Mouse (Mus musculus) limb, embryonic 15.5 days (tissue): ENCODE results near the gene Ncor2. TPM values are rescaled to one million over a fixed set of nuclear protein-coding genes. Genes with fewer than 3 reads are reported as not detected.

Source experiments
- ATAC-seq: fragments of 200-750 bp; cut with Nextera tagmentation; 2 replicates; pipeline ENCODE4 v1.8.0; 2017; ENCODE audit warnings: low read depth, moderate TSS enrichment; ENCODE audit not compliant: insufficient number of reproducible peaks, low FRiP score, low TSS enrichment
- H3K27ac ChIP-seq: fragments of 300-500 bp; sonication (generic); 2 replicates; pipeline ENCODE4 v1.5.1; 2015; ENCODE audit warnings: moderate library complexity, mild to moderate bottlenecking, inconsistent platforms
- H3K27me3 ChIP-seq: fragments of 300-500 bp; sonication (generic); 2 replicates; pipeline ENCODE4 v1.6.1; 2015; ENCODE audit warnings: inconsistent platforms
- H3K36me3 ChIP-seq: fragments of 300-500 bp; sonication (generic); 2 replicates; pipeline ENCODE4 v1.6.1; 2015; ENCODE audit warnings: inconsistent platforms
- H3K4me1 ChIP-seq: fragments of 300-500 bp; sonication (generic); 2 replicates; pipeline ENCODE4 v1.6.1; 2015; ENCODE audit warnings: inconsistent platforms
- H3K4me2 ChIP-seq: fragments of 300-500 bp; sonication (generic); 2 replicates; pipeline ENCODE4 v1.6.1; 2015; ENCODE audit warnings: mild to moderate bottlenecking, inconsistent platforms
- H3K4me3 ChIP-seq: fragments of 300-500 bp; sonication (generic); 2 replicates; pipeline ENCODE4 v1.5.1; 2015; ENCODE audit warnings: mild to moderate bottlenecking, inconsistent platforms
- H3K9ac ChIP-seq: fragments of 300-500 bp; sonication (generic); 2 replicates; pipeline ENCODE4 v1.6.1; 2015; ENCODE audit warnings: inconsistent platforms
- H3K9me3 ChIP-seq: fragments of 300-500 bp; sonication (generic); 2 replicates; pipeline ENCODE4 v1.6.1; 2016; ENCODE audit warnings: inconsistent platforms
- WGBS: fragments of 180-500 bp; shearing (Covaris S2); methylation state at CpG from one replicate; pipeline ENCODE4 v1.1.7; 2015; 5-methylcytosine and 5-hydroxymethylcytosine counted together
- polyA plus RNA-seq: library from polyadenylated mRNA; unstranded; fragments of >200 nt; fragmentation: Nextera tagmentation; extraction: Ambion mirVana; gene quantifications from 2 replicates; pipeline ENCODE4 v1.2.1, GENCODE M21; 2015

Gene Ncor2
- polyA plus RNA-seq, 1 experiment from 2014 or later, result 32.7 TPM

DNA sequence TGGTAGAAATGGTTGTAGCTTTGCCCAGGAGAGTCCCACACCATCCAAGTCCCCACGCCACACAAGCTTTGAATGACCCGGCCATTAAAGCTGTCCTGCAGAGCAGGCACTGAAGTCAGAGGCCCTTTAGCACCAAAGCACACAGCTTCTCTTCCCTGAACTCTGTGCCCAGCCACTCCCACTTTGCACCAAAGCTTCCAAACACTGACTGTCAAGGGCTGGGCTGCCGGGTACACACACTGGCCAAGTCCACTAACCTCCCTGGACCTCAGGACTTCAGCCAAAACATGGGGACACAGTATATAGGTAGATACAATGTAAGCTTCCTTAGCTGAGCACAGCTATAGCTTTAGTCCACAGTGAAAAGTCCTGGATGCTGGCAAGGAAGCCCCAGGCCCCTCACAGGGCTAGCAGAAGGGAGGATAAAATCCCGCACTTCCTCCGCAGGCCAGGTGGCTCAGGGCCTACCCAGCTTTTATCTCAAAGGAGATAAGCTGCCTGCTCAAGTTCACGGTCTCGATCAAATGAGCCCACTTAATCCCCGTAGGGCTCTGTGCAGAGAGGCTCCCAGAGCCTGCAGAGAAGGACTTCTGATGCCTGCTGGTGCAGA, 15.5 kb downstream of the Ncor2 start:
- Histone ChIP-seq H3K9ac (no peak overlapping the region), H3K4me3 (no peak overlapping the region), H3K27me3 (no peaks in the 10 kb centered on the region), H3K4me1 (peaks cover 88% of the 10 kb centered on the region), H3K4me2 (no peak overlapping the region), H3K27ac (peak overlapping the region; percentile 47), H3K36me3 (peaks cover under 1% of the 10 kb centered on the region; the same call in 1 of the 2 replicates), H3K9me3 (no peaks in the 10 kb centered on the region)
- ATAC-seq, result no peak
- 44% methylated on average over 8 of the region's 8 CpGs for WGBS

DNA sequence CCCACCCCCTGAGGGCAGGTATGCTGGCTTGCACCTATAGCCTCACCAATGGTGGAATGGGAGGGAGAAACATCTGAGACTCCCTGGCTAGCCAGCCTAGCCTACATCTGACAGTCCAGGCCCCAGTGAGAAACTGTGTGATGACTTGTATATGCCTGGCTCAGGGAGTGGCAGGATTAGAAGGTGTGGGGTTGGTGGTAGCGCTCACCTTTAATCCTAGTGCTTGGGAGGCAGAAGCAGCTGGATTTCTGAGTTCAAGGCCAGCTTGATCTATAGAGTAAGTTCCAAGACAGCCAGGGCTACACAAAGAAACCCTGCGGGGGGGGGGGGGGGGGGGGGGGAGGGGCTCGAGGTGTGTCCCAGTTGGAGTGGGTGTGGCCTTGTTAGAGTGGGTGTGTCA, 16.6 kb downstream of the Ncor2 start:
- Histone ChIP-seq H3K9me3 (no peaks in the 10 kb centered on the region), H3K9ac (no peak overlapping the region), H3K4me1 (peaks cover 88% of the 10 kb centered on the region), H3K4me3 (no peak overlapping the region), H3K36me3 (no peaks in the 10 kb centered on the region), H3K27ac (no peak overlapping the region), H3K4me2 (no peak overlapping the region), H3K27me3 (no peaks in the 10 kb centered on the region)
- no peak for ATAC-seq
- 44% methylated on average over 2 of the region's 3 CpGs for WGBS

DNA sequence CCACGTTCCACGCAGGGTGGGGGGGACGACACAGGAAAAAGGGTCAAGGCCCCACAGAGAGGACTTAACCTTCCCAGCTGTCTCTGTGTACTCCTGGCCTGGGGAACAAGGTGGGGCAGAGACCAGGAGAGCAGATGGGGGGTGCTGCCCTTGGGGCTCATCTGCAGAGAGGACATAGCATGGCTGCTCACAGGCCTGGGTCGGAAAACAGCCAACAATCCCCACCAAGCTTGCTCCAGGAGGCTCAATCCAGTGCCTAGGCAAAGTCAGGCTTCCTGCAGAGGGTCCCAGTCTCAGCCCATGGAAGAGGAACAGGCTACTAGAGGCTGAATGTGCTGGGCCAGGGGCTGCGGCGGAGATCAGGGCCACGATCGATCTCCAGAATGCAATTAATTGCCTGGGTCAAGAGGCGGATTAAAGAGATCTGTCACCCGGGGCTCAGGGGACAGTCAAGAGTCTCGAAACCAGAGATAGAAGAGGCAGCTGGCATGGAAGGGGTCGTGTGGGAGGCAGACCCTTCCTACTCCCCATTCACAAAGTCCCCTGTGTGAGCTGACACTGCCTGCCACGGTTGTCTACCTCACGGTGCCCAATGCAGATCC, 19.1 kb downstream of the Ncor2 start:
- H3K4me3 ChIP-seq, result no peak overlapping the region
- 0 out of 2 replicates have a peak, but pooled peaks cover 3% of the 10 kb centered on the region for H3K36me3 ChIP-seq
- WGBS, result 46% methylated on average over 14 of the region's 14 CpGs
- no peaks in the 10 kb centered on the region for H3K27me3 ChIP-seq
- no peak for ATAC-seq
- H3K4me1 ChIP-seq, result peaks cover 89% of the 10 kb centered on the region
- H3K4me2 ChIP-seq, result no peak overlapping the region
- peak overlapping the region; percentile 83 for H3K27ac ChIP-seq
- H3K9ac ChIP-seq, result no peak overlapping the region
- H3K9me3 ChIP-seq, result no peaks in the 10 kb centered on the region

DNA sequence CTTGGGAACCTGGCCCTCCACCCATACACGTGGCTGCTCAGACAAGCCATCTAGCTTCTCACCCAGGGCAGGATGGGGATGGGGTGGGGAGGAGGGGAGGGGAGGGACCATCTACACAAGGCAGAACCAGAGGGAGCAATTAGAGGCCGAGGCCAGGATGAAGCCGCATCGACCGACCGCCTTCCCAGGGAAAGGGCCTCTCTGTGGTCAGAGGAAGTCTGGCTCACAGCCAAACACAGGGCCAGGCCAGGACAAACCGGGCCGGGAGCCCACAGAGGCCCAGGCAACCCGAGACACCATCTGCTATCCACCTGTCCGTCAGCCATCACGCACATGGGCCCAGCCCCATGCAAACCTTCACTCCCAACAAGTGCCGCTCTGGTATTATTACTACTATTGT, 19.7 kb downstream of the Ncor2 start:
- peak; percentile 68 for ATAC-seq
- Histone ChIP-seq H3K9me3 (no peaks in the 10 kb centered on the region), H3K27ac (peak overlapping the region; percentile 83), H3K9ac (no peak overlapping the region), H3K4me1 (peaks cover 89% of the 10 kb centered on the region), H3K4me3 (peak overlapping the region; percentile 13; the same call in 1 of the 2 replicates), H3K36me3 (0 out of 2 replicates have a peak, but pooled peaks cover 3% of the 10 kb centered on the region), H3K4me2 (peak overlapping the region; percentile 39), H3K27me3 (no peaks in the 10 kb centered on the region)
- WGBS, result 3% methylated on average over 12 of the region's 12 CpGs

DNA sequence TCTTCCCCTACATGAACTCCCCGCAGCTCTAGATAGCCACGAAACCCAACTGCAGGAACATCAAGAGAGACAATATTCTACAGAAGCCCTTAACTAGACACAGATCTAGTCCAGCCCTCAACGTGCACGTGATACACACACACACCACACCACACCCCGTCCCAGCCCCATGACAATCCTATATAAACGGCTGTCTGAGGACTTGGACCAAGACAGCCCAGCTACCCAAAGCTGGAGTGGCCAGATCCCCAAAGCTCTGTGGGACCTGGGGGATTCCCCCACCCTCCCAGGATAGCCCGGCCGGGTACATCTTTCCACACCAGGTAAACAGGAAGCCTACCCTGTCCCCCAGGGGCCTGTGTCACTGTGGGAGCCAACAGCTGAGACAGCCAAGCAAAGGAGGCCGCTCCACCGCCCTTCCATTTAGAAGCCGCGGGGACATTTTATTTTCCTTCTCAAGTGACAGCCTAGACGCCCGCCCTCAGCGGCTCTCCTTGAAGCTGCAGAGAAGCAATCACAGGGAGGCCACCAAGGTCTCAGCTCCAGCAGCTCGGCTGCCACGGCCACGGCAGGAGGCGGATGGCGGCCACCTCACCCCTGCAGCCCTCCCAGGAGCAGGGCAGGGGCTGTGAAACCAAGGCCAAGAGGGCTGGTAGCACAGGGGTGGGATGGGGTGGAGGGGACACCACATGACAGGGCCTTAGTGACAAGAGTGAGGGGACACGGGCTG, 20.6 kb downstream of the Ncor2 start:
- H3K27ac ChIP-seq, result peak overlapping the region; percentile 83
- peak overlapping the region; percentile 39 for H3K4me2 ChIP-seq
- no peak for ATAC-seq
- H3K4me1 ChIP-seq, result peaks cover 89% of the 10 kb centered on the region
- WGBS, result 10% methylated on average over 21 of the region's 21 CpGs
- no peaks in the 10 kb centered on the region for H3K27me3 ChIP-seq
- H3K36me3 ChIP-seq, result 0 out of 2 replicates have a peak, but pooled peaks cover 3% of the 10 kb centered on the region
- no peaks in the 10 kb centered on the region for H3K9me3 ChIP-seq
- no peak overlapping the region for H3K9ac ChIP-seq
- peak overlapping the region; percentile 13 for H3K4me3 ChIP-seq

DNA sequence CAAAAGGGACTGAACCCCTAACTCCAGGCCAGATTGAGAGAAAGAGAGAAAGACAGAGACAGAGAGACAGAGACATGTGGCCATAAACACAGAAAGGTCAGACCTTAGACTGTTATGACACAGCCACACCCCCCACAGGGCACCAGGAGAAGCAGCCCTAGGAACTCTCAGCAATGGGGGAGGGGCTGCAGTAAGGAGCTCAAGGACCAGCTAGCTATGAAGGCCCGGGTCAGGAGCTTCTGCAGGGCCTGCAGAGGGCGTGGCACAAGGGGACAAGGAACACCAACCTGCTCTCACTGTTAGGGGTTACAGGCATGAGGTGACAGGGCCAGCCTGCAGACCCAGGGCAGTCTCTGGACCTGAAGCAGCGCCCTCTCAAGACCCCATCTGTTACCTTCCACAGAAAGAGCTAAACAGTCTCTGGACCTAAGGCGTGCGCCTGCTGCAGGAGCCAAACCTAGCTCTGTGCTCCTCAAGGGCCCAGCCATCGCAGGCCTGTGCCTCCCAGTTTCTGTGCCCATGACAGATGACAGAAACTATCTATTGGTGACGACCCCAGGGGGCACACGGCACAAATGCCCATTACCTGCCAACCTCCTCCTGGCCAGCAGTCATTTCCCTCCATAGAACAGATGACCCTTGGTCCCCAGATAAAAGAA, 21.5 kb downstream of the Ncor2 start:
- no peaks in the 10 kb centered on the region for H3K27me3 ChIP-seq
- no peak overlapping the region for H3K4me3 ChIP-seq
- peaks cover 88% of the 10 kb centered on the region for H3K4me1 ChIP-seq
- H3K9me3 ChIP-seq, result no peaks in the 10 kb centered on the region
- H3K9ac ChIP-seq, result no peak overlapping the region
- peak overlapping the region; percentile 83 for H3K27ac ChIP-seq
- 0 out of 2 replicates have a peak, but pooled peaks cover 3% of the 10 kb centered on the region for H3K36me3 ChIP-seq
- WGBS, result 51% methylated on average over 8 of the region's 8 CpGs
- ATAC-seq, result no peak
- H3K4me2 ChIP-seq, result peak overlapping the region; percentile 39; the same call in 1 of the 2 replicates

DNA sequence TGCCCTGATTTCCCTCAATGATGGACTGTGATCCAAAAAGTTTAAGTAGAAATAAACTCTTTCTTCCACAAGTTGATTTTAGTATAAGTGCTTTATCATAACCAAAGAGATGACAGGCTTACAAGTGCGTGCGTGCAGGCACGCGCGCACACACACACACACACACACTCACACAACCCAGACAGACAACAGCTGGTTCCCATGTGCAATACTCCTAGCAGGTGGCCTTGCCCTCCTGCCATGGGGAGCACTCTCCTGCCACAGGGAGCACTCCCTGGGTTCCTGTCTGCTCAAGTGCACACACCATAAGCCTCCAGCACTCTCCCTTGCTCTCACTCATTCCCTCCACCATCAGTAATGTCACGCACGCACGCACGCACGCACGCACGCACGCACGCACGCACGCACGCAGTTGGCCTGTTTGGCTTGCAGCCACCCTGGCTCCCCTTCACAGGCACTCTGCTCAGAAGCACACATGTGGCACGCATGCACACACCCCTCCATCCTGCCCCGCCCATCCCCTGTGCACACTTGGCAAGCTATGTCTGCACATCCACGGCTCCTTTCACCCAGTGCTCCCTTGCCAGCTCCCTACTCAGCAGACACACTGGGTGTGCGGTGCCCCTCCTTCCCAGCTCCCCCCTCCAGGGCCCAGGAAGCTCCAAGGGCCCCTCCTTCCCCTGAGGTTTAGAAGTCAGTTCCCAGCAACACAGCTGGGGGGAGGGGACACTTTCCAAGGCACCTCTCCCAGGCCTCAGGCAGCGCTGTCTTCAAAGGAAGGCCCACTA, 22.4 kb downstream of the Ncor2 start:
- Histone ChIP-seq H3K9me3 (no peaks in the 10 kb centered on the region), H3K4me2 (peak overlapping the region; percentile 19; the same call in 1 of the 2 replicates), H3K9ac (no peak overlapping the region), H3K27me3 (no peaks in the 10 kb centered on the region), H3K27ac (peak overlapping the region; percentile 83), H3K4me1 (peaks cover 92% of the 10 kb centered on the region), H3K4me3 (no peak overlapping the region), H3K36me3 (0 out of 2 replicates have a peak, but pooled peaks cover 3% of the 10 kb centered on the region)
- WGBS, result 58% methylated on average over 22 of the region's 22 CpGs
- ATAC-seq, result no peak; the same call in 1 of the 2 replicates

DNA sequence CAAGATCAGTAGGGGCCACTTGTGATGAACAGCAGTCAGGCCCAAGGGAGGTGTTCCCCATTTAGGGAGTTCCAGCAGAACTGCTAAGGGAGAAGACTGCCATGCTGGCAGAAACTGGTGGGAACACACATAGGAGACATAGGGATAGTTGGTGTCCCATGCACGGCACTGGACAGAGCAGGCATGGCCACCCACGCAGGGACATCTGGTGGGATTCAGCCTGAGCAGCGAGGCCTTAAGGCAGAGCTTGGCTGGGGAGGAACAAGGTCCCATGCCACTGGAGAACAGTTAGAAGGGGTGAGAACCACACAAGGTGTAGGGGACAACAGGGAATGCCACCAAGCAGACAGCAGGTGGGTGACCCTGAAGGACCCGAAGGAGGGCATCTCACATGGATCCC, 23.6 kb downstream of the Ncor2 start:
- Histone ChIP-seq H3K4me3 (no peak overlapping the region), H3K27me3 (no peaks in the 10 kb centered on the region), H3K36me3 (0 out of 2 replicates have a peak, but pooled peaks cover 3% of the 10 kb centered on the region), H3K27ac (peak overlapping the region; percentile 83; the same call in 1 of the 2 replicates), H3K9me3 (no peaks in the 10 kb centered on the region), H3K9ac (0 out of 2 replicates have a peak overlapping the region, but pooled peaks have one; percentile 29), H3K4me2 (no peak overlapping the region), H3K4me1 (peaks cover 98% of the 10 kb centered on the region)
- ATAC-seq, result no peak
- WGBS, result 76% methylated on average over 4 of the region's 4 CpGs

DNA sequence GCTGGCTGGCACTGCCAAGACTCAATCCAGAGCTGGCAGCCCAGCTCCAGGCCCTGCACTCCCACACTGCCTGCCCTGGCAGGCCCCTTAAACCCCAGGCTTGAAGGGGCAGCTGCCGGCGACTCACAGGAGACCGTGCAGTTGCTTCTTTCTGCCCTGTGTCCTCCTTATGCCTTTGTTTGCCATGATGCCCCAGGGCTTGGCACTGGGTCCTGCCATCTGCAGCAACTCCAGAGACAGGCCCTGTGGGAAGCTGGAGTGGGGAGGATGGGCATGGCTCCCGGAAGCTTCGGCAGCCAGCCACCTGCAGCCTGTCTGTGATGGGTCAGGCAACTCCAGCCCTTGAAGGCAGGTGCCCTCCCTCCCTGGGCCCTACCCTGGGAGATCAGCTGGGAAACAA, 24.0 kb downstream of the Ncor2 start:
- ATAC-seq, result no peak
- Histone ChIP-seq H3K4me1 (peaks cover 98% of the 10 kb centered on the region), H3K27ac (peak overlapping the region; percentile 47; the same call in 1 of the 2 replicates)

DNA sequence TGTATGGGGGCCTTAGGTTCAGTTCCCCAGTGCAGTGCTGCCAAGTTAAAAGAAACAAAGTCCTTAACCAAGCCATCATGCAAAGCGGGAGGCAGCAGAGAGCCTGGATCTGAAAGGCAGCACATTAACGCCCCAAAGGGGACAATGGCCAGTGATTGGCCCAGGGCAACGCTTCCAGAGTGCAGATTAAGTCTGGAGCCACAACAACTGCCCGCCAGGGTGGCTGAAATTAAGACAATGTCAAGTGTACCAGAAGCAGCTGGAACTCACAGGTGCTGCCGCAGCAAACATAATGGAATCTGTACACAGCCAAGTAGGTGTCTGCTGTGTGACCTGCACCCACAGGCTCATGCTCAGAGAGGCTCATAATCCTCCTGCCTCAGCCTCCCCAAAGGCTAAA, 24.8 kb downstream of the Ncor2 start:
- Histone ChIP-seq H3K4me1 (peaks cover 98% of the 10 kb centered on the region), H3K36me3 (0 out of 2 replicates have a peak, but pooled peaks cover 3% of the 10 kb centered on the region), H3K4me2 (no peak overlapping the region), H3K27ac (no peak overlapping the region), H3K4me3 (no peak overlapping the region), H3K27me3 (no peaks in the 10 kb centered on the region), H3K9ac (no peak overlapping the region), H3K9me3 (no peaks in the 10 kb centered on the region)
- 78% methylated on average over 5 of the region's 5 CpGs for WGBS
- no peak for ATAC-seq

More for the DNA sequence above, 24.0 kb downstream of the Ncor2 start:
- no peaks in the 10 kb centered on the region for H3K9me3 ChIP-seq
- H3K4me2 ChIP-seq, result no peak overlapping the region
- H3K27me3 ChIP-seq, result no peaks in the 10 kb centered on the region
- no peak overlapping the region for H3K4me3 ChIP-seq
- 54% methylated on average over 5 of the region's 5 CpGs for WGBS
- 0 out of 2 replicates have a peak overlapping the region, but pooled peaks have one; percentile 29 for H3K9ac ChIP-seq
- H3K36me3 ChIP-seq, result 0 out of 2 replicates have a peak, but pooled peaks cover 3% of the 10 kb centered on the region
